Mouse (Mus musculus) cerebellum, adult 11 months (tissue): Measurements from ENCODE around the gene Maff.

Experiments used
- DNase-seq: peaks from one replicate; pipeline ENCODE4 v3.0.0; 2022

Maff gene

DNA sequence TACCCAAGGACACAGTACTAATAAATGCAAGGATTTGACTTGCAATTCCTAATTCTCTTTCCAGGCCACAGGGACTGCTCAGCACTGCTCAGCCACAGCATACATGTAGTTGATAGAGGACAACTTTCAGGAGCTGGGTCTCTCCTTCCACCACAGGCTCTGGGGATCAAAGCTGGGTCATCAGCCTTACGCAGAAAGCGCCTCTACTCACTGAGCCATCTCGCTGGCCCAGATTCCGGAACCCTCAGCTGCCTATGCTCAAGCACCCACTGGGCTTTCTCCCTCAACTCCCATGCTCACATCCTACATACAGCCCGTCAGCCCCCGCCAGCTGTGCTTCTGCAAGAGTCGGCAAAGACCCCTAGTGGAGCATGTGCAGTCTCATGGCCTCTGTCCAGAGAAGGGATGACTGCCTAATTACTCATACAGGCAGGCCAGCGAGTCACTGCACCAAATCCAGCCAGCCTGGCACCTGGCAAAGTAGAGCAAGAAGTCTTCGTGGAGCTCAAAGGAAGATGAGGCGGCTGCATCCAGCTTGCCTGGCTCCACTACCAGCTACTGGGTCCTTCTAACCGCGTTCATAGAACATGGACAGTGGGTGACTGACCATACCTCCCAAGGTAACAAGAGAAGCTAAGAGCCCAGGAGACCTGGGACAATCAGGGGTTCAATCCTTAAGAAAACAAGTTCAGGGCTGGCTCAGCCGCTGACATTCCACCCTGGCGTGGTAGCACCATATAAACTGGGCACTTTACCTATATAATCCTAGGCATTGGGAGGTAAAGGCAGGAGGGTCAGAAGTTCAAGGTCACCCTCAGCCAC is 53.0 kb downstream of the Maff start:
- DNase-seq: no peak

DNA sequence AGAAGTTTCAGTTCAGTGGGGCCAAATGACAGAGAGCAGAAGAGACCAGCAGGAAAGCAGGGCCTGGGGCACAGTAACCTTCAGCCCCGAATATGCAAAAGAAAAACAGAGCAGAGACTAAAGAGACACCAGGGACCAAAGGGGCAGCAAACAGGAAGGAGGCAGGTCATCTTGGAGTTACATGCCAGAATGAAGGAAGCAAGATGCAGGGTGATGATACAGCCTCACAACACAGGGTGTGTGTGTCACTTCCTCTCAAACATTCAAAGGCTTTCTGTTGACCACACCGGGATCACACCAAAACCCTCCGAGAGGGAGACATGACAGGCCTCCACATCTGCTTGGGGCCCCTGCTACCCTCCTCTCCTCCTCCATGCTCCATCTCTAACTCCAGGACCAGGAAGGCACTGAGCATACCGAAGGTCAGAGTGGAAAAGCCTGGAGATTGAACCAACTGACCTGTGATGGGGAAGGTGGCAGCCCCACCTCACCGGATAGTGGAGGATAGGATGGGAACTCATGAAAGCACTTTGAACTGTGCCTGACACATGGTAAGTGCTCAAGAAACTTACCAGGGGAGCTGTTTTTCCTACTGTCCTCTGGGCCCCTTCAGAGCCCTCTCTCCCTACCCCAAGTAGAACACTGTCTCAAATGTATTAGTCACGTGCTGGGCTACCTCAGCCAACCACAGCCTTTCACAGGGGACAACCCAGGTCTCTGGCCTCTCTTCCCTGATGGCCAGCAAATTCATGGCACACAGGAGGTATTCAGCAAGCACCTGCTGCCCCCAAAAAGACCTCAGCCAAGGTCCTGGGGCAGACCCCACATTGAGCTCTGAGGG is 53.9 kb downstream of the Maff start:
- no peak for DNase-seq

DNA sequence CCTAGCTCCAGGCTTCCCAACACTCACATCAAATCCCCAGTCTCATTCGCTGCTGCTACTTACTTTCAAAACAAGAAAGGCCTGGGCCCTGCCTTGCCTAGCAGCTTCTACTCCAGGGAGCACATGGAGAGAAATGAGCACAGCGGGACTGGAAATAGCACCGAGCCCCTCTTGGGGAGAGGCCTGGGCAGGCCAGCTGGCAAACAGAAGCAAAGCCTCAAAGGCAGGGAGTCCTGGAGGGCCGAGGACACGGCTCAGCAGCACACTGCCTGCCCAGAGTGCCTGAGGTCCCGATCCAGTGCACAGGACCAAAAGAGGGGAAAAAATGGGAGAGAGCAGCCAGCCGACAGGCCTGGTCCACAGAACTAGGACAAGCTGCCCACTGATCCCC is 54.5 kb downstream of the Maff start:
- DNase-seq: no peak

DNA sequence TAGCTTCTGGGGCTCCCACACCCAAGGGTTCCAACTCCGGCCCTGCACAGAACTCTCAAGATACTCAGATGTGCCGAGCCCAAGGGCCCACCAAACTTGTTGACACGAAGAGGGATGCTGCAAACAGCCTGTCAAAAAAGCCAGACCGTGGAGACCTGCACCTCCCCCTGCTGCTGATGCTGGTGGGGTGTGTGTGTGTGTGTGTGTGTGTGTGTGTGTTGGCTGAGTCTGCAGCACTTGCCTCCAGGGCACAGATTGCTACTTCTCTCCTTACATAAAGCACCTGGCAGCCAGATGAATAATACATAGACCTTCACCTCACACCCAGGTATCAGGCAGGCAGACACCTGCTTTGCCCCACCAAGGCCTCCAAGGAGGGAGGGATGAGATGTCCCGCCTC is 55.8 kb downstream of the Maff start:
- DNase-seq: no peak

DNA sequence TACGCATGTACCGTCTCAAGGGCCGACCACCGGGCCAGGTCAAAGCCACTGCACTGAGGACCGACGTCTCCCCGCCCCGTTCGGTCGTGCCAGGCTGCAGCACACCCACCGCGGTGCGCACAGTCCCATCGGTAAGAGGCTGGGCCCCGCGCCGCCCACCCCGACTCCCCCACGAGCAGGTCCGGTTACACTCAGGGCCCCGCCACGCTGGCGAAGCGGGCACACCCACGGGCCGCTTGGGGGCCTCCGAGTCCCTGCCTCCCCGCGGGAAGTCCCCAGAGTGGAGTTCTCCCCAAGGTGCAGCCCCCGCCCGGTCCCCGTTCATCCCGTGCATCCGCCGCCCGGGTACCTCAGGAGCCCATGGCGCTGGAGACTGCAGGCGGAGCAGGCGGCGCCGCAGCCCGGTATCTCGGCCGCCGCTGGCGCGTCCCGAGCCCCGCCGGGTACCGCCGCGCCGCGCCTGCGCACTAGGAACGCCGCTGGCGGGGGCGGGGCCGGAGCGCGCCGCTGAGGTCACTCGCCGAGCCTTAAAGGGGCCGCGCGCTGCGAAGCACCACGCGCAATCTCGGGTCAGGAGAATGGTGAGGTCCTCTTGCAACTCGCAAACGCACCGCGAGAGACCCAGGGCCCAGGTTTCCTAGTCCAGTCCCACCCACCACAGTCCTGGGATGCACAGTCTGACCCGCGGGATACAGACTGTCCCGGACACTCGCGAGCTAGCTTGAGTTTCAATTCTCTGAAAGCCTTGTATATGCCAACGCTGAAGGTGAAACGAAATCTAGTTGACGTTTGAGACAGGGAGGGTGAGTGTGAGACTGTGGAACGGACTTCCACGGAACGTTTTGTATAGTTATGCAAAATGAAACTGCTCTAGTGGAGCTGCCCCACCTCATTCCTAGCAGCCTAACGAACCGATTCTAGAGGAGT is 56.7 kb downstream of the Maff start, which contains the start of gene Tmem184b:
TSS of gene Tmem184b (minus strand) at position 734 of the 927 bp plus-strand sequence.
- DNase-seq: peak; percentile 87

DNA sequence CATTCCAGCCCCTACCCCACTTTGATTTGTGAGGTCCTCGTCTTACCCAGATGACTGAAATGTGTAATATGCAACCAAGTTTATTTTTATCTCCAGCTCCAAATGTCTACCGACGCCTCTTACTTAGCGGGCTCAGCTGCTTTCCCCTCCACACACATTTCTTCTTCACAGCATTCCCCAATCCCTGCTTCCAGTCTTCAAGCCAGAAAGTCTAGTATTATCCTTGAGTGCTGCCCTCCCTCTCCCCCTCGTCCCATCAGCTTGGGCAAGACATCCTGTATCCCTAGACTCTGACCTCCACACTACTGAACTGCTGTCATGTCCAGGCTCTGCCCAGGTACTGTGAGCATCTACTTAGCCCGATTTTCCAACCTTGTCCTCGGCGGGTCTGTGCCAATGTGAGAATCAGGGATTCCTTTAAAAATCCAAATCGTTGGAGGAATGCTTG is 57.4 kb downstream of the Maff start:
- no peak for DNase-seq

DNA sequence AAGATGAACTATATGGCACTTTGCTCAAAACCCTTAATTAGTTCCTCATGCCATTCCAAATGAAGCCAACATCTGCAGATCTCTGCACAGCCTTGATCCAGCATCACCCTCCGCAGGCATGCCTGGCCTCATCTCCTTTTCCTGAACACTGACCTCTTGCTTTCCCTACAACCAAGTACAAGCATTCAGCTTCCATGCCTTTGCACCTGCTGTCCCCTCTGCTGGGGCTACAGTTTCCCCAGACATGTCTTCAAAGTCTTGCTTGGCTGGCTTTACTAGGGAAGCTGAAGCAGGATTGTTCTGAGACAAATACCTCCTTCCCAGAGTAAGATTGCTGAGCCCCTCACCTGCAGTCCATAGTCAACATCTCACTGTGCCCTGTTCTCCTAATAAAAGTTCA is 57.9 kb downstream of the Maff start:
- no peak for DNase-seq

DNA sequence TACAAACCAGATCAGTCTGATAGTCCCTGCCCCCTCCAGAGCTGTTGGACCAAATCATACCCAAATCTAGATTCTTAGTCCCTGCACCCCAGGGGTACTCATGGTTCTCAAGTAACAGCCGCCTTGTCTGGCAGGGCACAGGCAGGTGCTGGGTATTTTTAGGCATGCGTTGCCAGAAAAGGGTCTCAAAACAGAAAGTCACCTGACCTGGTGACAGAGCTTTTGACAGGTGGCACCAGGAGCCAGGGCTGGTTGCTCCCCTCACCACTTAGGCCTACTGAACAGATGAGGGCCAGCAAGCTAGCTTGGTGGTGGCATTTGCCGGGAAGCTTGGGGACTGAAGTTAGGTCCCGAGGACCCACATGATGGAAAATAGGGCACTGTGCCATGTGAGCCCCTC is 60.1 kb downstream of the Maff start:
- DNase-seq: no peak
